Mouse (Mus musculus) embryonic facial prominence, embryonic 12.5 days (tissue): Measurements from ENCODE around the gene Ppp2r1b. TPM values are rescaled to one million over a fixed set of nuclear protein-coding genes. Genes with fewer than 3 reads are reported as not detected.

Experiments
- ATAC-seq: fragments of 200-750 bp; cut with Nextera tagmentation; 2 replicates; pipeline ENCODE4 v1.8.0; 2017; ENCODE audit not compliant: insufficient number of reproducible peaks, insufficient read depth, low FRiP score, low TSS enrichment
- H3K27ac ChIP-seq: fragments of 300-500 bp; sonication (generic); 2 replicates; pipeline ENCODE4 v1.5.1; 2016; ENCODE audit warnings: mild to moderate bottlenecking
- H3K27me3 ChIP-seq: fragments of 300-500 bp; sonication (generic); 2 replicates; pipeline ENCODE4 v1.6.1; 2016; ENCODE audit warnings: mild to moderate bottlenecking, moderate library complexity
- H3K36me3 ChIP-seq: fragments of 300-500 bp; sonication (generic); 2 replicates; pipeline ENCODE4 v1.6.1; 2016; ENCODE audit warnings: mild to moderate bottlenecking
- H3K4me1 ChIP-seq: fragments of 300-500 bp; sonication (generic); 2 replicates; pipeline ENCODE4 v1.6.1; 2016
- H3K4me2 ChIP-seq: fragments of 300-500 bp; sonication (generic); replicated peaks from 2 replicates; pipeline ENCODE4 v1.6.1; 2016; ENCODE audit warnings: mild to moderate bottlenecking, moderate library complexity
- H3K4me3 ChIP-seq: fragments of 300-500 bp; sonication (generic); 2 replicates; pipeline ENCODE4 v1.5.1; 2016; ENCODE audit warnings: mild to moderate bottlenecking
- H3K9ac ChIP-seq: fragments of 300-500 bp; sonication (generic); 2 replicates; pipeline ENCODE4 v1.6.1; 2016; ENCODE audit warnings: mild to moderate bottlenecking, moderate library complexity
- H3K9me3 ChIP-seq: fragments of 300-500 bp; sonication (generic); 2 replicates; pipeline ENCODE4 v1.6.1; 2016; ENCODE audit warnings: mild to moderate bottlenecking, moderate library complexity
- WGBS: fragments of 180-500 bp; shearing (Covaris S2); methylation state at CpG from one replicate; pipeline ENCODE4 v1.1.7; 2016; 5-methylcytosine and 5-hydroxymethylcytosine counted together
- polyA plus RNA-seq: library from polyadenylated mRNA; unstranded; fragments of >200 nt; fragmentation: Nextera tagmentation; extraction: Ambion mirVana; gene quantifications from 2 replicates; pipeline ENCODE4 v1.2.1, GENCODE M21; 2016

The Ppp2r1b gene
- polyA plus RNA-seq, 1 experiment from 2014 or later: 96.2 TPM

DNA sequence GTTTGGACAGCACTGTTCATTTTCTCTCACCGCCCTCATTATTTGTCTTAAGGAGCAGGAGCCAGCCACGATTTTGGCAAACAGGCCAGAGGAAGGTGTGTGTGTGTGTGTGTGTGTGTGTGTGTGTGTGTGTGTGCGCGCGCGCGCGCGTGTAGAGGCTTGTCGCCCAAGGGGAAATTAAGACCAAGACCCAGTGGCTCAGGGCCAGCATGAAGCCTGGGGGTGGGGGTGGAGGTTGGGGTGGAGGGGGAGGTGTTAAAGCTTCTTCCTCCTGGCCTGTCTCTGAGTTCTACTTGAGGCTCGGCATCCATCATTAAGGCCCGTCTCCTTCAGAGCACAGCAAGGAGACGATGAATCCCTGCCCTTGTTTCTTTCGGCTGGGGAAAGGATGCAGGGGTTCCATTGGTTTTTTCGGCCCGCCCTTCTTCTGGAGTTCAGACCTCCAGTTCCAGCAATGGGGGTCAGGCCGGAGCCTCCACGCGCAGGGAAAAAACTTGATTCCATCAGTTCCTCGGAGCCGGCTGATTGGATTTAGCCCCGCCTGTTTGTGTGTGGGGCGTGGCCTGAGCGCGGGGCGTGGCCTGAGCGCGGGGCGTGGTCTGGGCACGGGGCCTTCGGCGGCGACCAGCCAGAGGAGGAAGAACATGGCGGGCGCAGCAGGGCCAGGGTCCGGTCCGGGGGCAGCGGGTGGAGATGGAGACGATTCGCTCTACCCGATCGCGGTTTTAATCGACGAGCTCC, 11.4 kb downstream of the Ppp2r1b start:
- ATAC-seq: peak; percentile 77

DNA sequence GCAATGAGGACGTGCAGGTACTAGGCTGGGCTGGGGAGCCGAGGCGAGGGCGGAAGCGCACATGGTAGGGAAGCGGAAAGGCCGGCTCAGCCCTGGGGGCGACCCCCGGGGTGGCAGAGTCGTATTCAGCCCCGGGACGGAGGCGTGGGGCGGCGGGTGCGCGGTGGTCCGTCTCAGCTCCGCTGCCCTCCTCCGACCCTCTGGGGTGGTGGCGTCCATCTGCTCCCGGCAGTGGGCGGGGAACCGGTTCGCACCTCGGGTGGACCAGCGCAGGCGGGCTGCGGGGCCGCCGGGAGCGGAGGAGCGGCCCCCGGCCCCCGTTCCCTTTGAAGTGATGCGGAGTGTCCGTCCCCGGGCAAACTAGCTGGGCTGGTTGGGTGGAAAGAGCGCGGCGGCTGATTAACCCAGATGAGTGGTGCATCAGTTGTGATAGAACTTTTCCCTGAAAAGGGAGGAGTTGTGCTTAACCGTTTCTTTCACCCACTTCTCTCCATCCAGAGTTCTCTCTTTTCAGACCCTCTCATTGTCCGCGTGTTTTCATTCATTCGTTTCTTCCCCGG, 12.1 kb downstream of the Ppp2r1b start:
- Histone ChIP-seq H3K36me3 (peaks cover 31% of the 10 kb centered on the region), H3K9ac (peak overlapping the region; percentile 89), H3K27ac (peak overlapping the region; percentile 89), H3K9me3 (no peaks in the 10 kb centered on the region), H3K4me2 (peak overlapping the region; percentile 65), H3K4me3 (peak overlapping the region; percentile 96), H3K4me1 (peaks cover 19% of the 10 kb centered on the region), H3K27me3 (no peaks in the 10 kb centered on the region)
- under 1% methylated on average over 44 of the region's 46 CpGs for WGBS
- no peak; the same call in 1 of the 2 replicates for ATAC-seq

More for the DNA sequence above, 11.4 kb downstream of the Ppp2r1b start:
- Histone ChIP-seq H3K9me3 (no peaks in the 10 kb centered on the region), H3K36me3 (peaks cover 25% of the 10 kb centered on the region), H3K4me2 (peak overlapping the region; percentile 65), H3K27ac (peak overlapping the region; percentile 89), H3K27me3 (no peaks in the 10 kb centered on the region), H3K4me3 (peak overlapping the region; percentile 96), H3K4me1 (peaks cover 19% of the 10 kb centered on the region), H3K9ac (peak overlapping the region; percentile 89)
- under 1% methylated on average over 37 of the region's 45 CpGs for WGBS

DNA sequence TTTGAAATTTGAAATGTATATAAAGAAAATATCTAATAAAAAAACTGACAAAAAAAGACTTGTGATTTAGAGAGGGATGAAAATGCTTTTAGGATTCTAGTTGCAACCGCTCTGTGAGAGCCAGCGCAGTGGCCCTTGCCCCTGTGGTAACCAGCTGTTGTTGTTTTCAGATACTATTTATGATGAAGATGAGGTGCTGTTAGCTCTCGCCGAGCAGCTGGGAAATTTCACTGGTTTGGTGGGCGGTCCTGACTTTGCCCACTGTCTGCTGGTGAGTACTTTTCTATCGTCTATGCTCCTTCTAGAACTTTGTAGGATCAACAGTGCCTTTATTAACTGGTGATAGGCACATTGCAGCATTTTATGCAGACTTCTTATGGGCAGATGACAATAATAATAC, 13.6 kb downstream of the Ppp2r1b start:
- no peak overlapping the region for H3K4me3 ChIP-seq
- 90% methylated on average over 6 of the region's 6 CpGs for WGBS
- H3K4me1 ChIP-seq: peaks cover 13% of the 10 kb centered on the region
- H3K27ac ChIP-seq: no peak overlapping the region
- H3K27me3 ChIP-seq: no peaks in the 10 kb centered on the region
- ATAC-seq: no peak
- peaks cover 45% of the 10 kb centered on the region for H3K36me3 ChIP-seq
- H3K9ac ChIP-seq: no peak overlapping the region
- H3K9me3 ChIP-seq: no peaks in the 10 kb centered on the region
- H3K4me2 ChIP-seq: no peak overlapping the region

DNA sequence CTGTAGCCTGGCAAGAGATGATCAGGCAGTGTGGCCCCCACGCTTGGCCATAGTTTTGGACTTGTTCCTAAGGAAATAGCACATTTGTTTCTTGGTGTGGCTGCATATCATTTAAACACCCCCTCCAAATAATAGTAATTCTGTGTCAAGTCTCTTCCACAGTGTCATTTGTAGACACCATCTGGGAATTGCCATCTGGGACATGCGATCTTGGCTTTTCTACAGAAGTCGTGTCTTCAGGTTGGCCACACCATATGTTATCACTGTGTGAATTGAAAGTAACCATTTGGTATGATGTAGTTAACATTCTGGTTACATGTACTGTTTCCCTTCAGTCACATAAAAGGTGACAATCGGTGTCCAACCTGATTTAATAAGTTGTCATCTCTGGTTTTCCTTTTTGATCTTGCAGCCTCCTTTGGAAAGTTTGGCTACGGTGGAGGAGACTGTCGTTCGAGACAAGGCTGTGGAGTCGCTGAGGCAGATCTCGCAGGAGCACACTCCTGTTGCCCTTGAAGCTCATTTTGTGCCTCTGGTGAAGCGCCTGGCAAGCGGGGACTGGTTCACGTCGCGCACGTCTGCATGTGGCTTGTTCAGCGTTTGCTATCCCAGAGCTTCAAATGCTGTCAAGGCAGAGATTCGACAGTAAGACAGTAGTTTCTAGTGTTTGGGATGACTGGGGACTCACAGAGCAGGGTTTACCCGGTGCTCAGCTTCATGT, 16.2 kb downstream of the Ppp2r1b start:
- H3K36me3 ChIP-seq: peaks cover 68% of the 10 kb centered on the region
- no peak overlapping the region for H3K4me3 ChIP-seq
- H3K27ac ChIP-seq: no peak overlapping the region
- H3K4me1 ChIP-seq: peaks cover 8% of the 10 kb centered on the region
- ATAC-seq: no peak
- no peak overlapping the region for H3K4me2 ChIP-seq
- WGBS: 93% methylated on average over 18 of the region's 18 CpGs
- H3K9me3 ChIP-seq: no peaks in the 10 kb centered on the region
- no peak overlapping the region for H3K9ac ChIP-seq
- no peaks in the 10 kb centered on the region for H3K27me3 ChIP-seq

DNA sequence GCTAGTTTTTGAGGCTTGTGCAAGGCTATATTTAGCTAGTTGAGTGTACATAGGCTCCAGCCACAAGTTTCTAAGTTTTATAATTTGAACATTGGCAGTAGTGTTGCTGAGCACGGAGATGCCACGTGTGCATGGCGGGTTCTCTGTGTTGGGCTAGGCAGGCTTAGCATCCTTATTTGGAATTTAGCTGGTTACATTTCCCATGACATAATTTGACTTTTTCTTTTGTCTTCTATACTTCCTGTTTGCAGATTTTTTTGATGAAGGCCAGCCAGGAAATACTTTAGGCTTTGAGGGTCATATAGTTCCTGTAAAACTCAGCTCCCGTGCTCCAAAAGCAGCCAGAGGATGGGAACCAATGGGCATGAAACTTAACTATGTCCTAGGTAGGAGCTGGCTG, 18.7 kb downstream of the Ppp2r1b start:
- Histone ChIP-seq H3K9me3 (no peaks in the 10 kb centered on the region), H3K9ac (no peak overlapping the region), H3K4me1 (no peaks in the 10 kb centered on the region), H3K27ac (no peak overlapping the region), H3K27me3 (no peaks in the 10 kb centered on the region), H3K36me3 (peaks cover 94% of the 10 kb centered on the region), H3K4me2 (no peak overlapping the region), H3K4me3 (no peak overlapping the region)
- 96% methylated on average over 4 of the region's 4 CpGs for WGBS
- ATAC-seq: no peak

DNA sequence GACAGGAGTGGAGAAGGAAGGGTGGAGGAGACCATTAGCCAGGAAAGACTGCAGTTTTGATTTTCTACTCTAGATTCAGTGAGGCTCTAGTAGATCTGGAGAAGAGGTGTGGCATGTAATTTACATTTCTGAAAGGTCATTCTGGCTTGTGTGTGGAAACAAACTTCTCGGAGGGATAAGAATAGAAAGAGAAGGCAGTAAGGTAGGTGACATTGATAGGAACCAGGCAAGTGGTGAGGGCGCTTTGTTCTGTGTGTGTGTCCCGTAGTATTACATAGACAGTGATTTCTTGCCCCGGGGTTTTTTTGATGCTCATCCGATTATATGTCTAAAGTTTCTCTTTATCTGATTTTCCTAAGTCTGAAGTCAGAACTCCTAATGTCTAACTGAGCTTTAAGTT, 19.8 kb downstream of the Ppp2r1b start:
- no peak for ATAC-seq
- Histone ChIP-seq H3K36me3 (peaks cover 92% of the 10 kb centered on the region), H3K27ac (no peak overlapping the region), H3K9ac (no peak overlapping the region), H3K4me2 (no peak overlapping the region), H3K9me3 (no peaks in the 10 kb centered on the region), H3K4me1 (no peaks in the 10 kb centered on the region), H3K4me3 (no peak overlapping the region), H3K27me3 (no peaks in the 10 kb centered on the region)
- WGBS: 85% methylated on average over 5 of the region's 5 CpGs

DNA sequence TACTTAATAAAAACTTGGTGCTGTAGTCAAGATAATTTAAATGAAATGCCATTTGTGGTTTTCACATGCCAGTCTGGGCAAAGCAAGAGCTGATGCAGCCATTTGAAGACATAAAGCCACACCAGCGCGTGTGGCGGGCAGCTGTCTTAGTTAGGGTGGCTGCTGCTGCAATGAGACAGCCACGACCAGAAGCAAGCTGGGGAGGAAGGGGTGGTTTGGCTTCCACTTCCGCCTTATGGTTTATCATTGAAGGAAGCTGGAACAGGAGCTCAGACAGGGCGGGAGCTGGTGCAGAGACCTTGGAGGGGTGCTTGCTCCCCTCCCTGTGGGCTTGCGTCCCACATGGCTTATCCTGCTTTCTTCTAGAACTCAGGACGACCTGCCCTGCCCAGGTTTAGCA, 20.7 kb downstream of the Ppp2r1b start:
- WGBS: 81% methylated on average over 8 of the region's 8 CpGs

DNA sequence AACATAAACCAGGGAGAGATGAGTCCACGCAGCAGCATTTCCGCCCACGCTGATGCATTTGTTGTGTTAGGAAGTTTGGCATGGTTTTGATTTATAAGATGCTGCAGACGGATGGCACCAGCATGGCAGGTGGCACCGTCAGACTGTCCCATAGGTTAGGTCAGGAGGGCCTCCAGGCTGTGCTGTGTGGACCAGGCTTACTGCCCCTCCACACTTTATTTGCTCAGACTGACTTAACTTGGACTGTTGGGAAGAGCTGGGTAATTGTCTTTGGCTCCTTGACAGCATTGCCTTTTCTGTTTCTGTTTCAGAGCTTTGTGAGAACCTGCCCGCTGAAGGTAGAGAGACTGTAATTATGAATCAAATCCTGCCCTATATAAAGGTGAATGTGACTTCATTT, 21.9 kb downstream of the Ppp2r1b start:
- H3K4me3 ChIP-seq: no peak overlapping the region
- peaks cover 83% of the 10 kb centered on the region for H3K36me3 ChIP-seq
- 84% methylated on average over 6 of the region's 6 CpGs for WGBS
- H3K9ac ChIP-seq: no peak overlapping the region
- no peaks in the 10 kb centered on the region for H3K27me3 ChIP-seq
- H3K4me1 ChIP-seq: no peaks in the 10 kb centered on the region
- no peak overlapping the region for H3K27ac ChIP-seq
- no peak overlapping the region for H3K4me2 ChIP-seq
- no peaks in the 10 kb centered on the region for H3K9me3 ChIP-seq
- no peak for ATAC-seq

More for the DNA sequence above, 20.7 kb downstream of the Ppp2r1b start:
- Histone ChIP-seq H3K4me1 (no peaks in the 10 kb centered on the region), H3K36me3 (peaks cover 90% of the 10 kb centered on the region), H3K9me3 (no peaks in the 10 kb centered on the region), H3K4me3 (no peak overlapping the region), H3K9ac (no peak overlapping the region), H3K27ac (no peak overlapping the region), H3K27me3 (no peaks in the 10 kb centered on the region), H3K4me2 (no peak overlapping the region)
- no peak for ATAC-seq

DNA sequence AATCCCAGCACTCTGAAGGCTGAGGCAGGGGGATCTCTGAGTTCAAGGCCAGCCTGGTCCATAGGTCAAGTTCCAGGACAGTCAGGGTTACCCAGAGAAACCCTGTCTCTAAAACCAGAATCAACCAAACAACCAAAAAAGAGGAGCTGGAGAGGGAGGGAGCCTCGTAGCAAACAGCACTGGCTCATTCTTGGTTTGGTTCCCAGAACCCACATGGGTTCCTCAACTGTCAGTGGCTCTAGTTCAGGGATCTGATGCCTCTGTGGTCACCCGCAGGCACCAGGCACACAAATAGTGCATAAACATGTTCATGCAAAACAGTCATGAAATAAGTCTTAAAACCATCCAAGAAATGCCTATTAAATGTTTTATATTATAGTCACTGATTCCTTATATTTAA, 23.1 kb downstream of the Ppp2r1b start:
- Histone ChIP-seq H3K27me3 (no peaks in the 10 kb centered on the region), H3K4me1 (no peaks in the 10 kb centered on the region), H3K4me2 (no peak overlapping the region), H3K9ac (no peak overlapping the region), H3K4me3 (no peak overlapping the region), H3K9me3 (no peaks in the 10 kb centered on the region), H3K27ac (no peak overlapping the region), H3K36me3 (peaks cover 81% of the 10 kb centered on the region)
- WGBS: 86% methylated on average over 2 of the region's 2 CpGs
- ATAC-seq: no peak

DNA sequence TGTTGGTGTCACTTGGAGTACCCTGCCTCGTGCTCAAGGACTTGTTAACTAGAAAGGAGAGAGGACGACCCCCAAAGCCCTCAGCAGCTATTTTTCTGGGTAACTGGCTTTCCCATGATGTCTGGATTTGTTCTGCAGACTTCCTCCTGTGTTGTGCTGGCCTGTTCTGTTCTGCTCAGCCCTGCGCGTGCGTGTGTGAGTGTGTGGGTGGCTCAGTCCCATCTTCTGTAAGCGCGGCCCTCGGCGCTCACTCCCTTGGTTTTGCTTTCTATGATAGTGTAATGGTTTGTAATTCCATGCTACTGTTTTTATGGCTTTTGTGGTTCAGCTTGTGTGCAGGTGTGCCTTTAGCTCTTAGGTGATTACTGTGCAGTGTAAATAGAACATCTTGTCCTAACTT, 28.1 kb downstream of the Ppp2r1b start:
- Histone ChIP-seq H3K4me3 (no peak overlapping the region), H3K4me1 (no peaks in the 10 kb centered on the region), H3K9ac (no peak overlapping the region), H3K36me3 (peaks cover 77% of the 10 kb centered on the region), H3K4me2 (no peak overlapping the region), H3K27ac (no peak overlapping the region), H3K27me3 (no peaks in the 10 kb centered on the region), H3K9me3 (no peaks in the 10 kb centered on the region)
- ATAC-seq: no peak
- 91% methylated on average over 9 of the region's 9 CpGs for WGBS

DNA sequence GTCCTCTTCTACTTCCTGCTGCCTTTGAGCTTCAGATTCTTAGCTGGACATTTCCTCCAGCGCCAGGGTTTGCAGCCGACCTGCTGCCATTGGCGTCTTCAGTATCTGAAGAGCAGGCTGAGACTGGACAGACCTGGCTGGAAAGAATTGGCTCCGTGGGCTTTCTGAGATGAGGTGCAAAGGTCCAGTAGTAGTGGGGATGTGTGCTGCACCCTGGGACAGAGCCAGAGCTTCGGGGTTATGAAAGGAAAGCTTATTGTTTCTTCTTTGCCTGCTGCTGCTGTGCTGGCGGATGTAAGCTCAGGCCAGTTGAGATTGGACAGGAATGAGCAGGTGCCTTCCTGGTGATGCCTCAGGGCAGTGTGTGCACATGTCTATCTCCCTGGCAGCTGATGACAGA, 28.9 kb downstream of the Ppp2r1b start:
- Histone ChIP-seq H3K4me3 (no peak overlapping the region), H3K36me3 (peaks cover 75% of the 10 kb centered on the region), H3K9me3 (no peaks in the 10 kb centered on the region), H3K4me1 (no peaks in the 10 kb centered on the region), H3K27ac (no peak overlapping the region), H3K4me2 (no peak overlapping the region), H3K9ac (no peak overlapping the region), H3K27me3 (no peaks in the 10 kb centered on the region)
- 90% methylated on average over 6 of the region's 6 CpGs for WGBS
- no peak for ATAC-seq

DNA sequence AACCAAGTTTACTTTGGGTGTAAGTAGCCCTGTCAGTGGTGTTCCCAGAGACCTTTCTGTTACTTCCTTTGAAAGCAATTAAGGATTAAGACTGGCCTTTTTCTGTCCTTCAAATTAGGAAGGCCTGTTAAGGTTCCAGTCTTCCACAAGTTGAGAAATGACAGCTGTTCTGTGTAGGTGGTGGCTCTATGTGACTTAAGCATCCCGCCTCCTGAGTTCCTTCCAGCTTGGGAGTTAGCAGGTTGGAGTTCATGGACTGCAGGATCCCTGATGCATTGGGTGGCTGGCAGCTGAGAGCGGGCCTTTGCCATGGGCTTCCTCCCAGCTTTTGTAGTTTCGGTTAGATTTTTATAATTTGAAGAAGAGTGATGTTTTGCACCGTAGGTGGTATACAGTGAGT, 30.4 kb downstream of the Ppp2r1b start:
- WGBS: 92% methylated on average over 4 of the region's 4 CpGs
- Histone ChIP-seq H3K4me2 (no peak overlapping the region), H3K9ac (no peak overlapping the region), H3K4me1 (no peaks in the 10 kb centered on the region), H3K27ac (no peak overlapping the region), H3K36me3 (peaks cover 77% of the 10 kb centered on the region), H3K27me3 (no peaks in the 10 kb centered on the region), H3K9me3 (no peaks in the 10 kb centered on the region), H3K4me3 (no peak overlapping the region)
- ATAC-seq: no peak
